Comparison of ENCODE assay signal across 8 mouse cellular contexts in genomic region chr19:21713260-21714031, GRCm38 (mm10).
DNase-seq lines count a peak whose midpoint lies in the region; ATAC-seq and TF ChIP-seq lines count a peak whose summit lies in the region.

No protein-coding gene starts in this region.

- no peak overlapping the region for H3K9ac ChIP-seq in heart, postnatal 0 days (replicated peaks; ENCODE audit: low read depth, low read length)
- H3K9ac ChIP-seq in lung, postnatal 0 days (replicated peaks; ENCODE audit: low read depth): no peak overlapping the region

- H3K27me3 ChIP-seq in heart, postnatal 0 days (ENCODE audit: control insufficient read depth, insufficient read depth, low read length): no peaks in the 10 kb centered on the region
- no peaks in the 10 kb centered on the region for H3K27me3 ChIP-seq in lung, postnatal 0 days (replicated peaks; ENCODE audit: insufficient read depth, low read length)

- TF ChIP-seq POLR2A in bone marrow macrophage, adult 2 months (IDR thresholded peaks at IDR 0.05; ENCODE audit: borderline replicate concordance, low read depth, low read length): no peak

- intact Hi-C loops in gastrocnemius, adult 2 months (cut with DNase I): no loop called here

- peaks cover 14% of the 10 kb centered on the region for H3K4me1 ChIP-seq in bone marrow macrophage, adult 2 months (ENCODE audit: control insufficient read depth, insufficient read depth, low read length)
- peaks cover 5% of the 10 kb centered on the region; the same call in 1 of the 2 replicates for H3K4me1 ChIP-seq in heart, postnatal 0 days (ENCODE audit: control insufficient read depth, insufficient read depth)
- no peaks in the 10 kb centered on the region for H3K4me1 ChIP-seq in lung, postnatal 0 days (ENCODE audit: insufficient read depth, low read depth, low read length)

- TF ChIP-seq CTCF in gastrocnemius, adult 2 months (IDR thresholded peaks at IDR 0.05): no peak
- no peak for TF ChIP-seq CTCF in bone marrow macrophage, adult 2 months (IDR thresholded peaks at IDR 0.05; ENCODE audit: low read depth, low read length)
- no peak for TF ChIP-seq CTCF in heart, postnatal 0 days (IDR thresholded peaks at IDR 0.05; ENCODE audit: low read depth)
- TF ChIP-seq CTCF in lung, postnatal 0 days (IDR thresholded peaks at IDR 0.05): no peak

- 73% methylated on average over 3 of the region's 3 CpGs for WGBS in heart, postnatal 0 days
- WGBS in lung, postnatal 0 days: 67% methylated on average over 3 of the region's 3 CpGs

- ATAC-seq in heart, postnatal 0 days (ENCODE audit: insufficient read depth, low read depth): no peak
- ATAC-seq in lung, postnatal 0 days: no peak

- H3K9me3 ChIP-seq in heart, postnatal 0 days (replicated peaks; ENCODE audit: control insufficient read depth, low read length): no peaks in the 10 kb centered on the region
- no peaks in the 10 kb centered on the region for H3K9me3 ChIP-seq in lung, postnatal 0 days (ENCODE audit: low read length)

- H3K4me2 ChIP-seq in heart, postnatal 0 days (ENCODE audit: low read depth, low read length): no peak overlapping the region; the same call in 1 of the 2 replicates
- no peak overlapping the region for H3K4me2 ChIP-seq in lung, postnatal 0 days (replicated peaks; ENCODE audit: low read depth, low read length)

- DNase-seq in gastrocnemius, adult 2 months: peak; percentile 48
- DNase-seq in gastrocnemius, postnatal 10 days: no peak
- DNase-seq in B cell, adult 2 months: peak; percentile 68 to 74
- DNase-seq in heart, postnatal 0 days (ENCODE audit: low spot score): peak; percentile 8
- peak; percentile 22 for DNase-seq in lung, postnatal 0 days (ENCODE audit: low spot score)
- peak; percentile 80 to 85 for DNase-seq in spleen, postnatal 36 days (ENCODE audit: low spot score in 2 of 2)
- no peak for DNase-seq in embryo, embryonic 9.5 days (ENCODE audit: extremely low spot score)

- H3K36me3 ChIP-seq in heart, postnatal 0 days (replicated peaks; ENCODE audit: control insufficient read depth, insufficient read depth, low read length): no peaks in the 10 kb centered on the region
- H3K36me3 ChIP-seq in lung, postnatal 0 days (ENCODE audit: insufficient read depth, low read length): no peaks in the 10 kb centered on the region

- TF ChIP-seq EP300 in heart, postnatal 0 days (IDR thresholded peaks at IDR 0.05; ENCODE audit: low read depth): no peak
- TF ChIP-seq EP300 in lung, postnatal 0 days (IDR thresholded peaks at IDR 0.05): no peak

- H3K27ac ChIP-seq in gastrocnemius, adult 2 months: peak overlapping the region; percentile 31; the same call in 1 of the 2 replicates
- H3K27ac ChIP-seq in bone marrow macrophage, adult 2 months (ENCODE audit: insufficient read depth, low read depth, low read length): peak overlapping the region; percentile 51
- peak overlapping the region; percentile 36; the same call in 1 of the 2 replicates for H3K27ac ChIP-seq in heart, postnatal 0 days (ENCODE audit: low read depth)
- H3K27ac ChIP-seq in lung, postnatal 0 days (ENCODE audit: low read length): no peak overlapping the region

- peak overlapping the region; percentile 38 for H3K4me3 ChIP-seq in gastrocnemius, adult 2 months
- peak overlapping the region; percentile 43 for H3K4me3 ChIP-seq in bone marrow macrophage, adult 2 months (ENCODE audit: insufficient read depth, low read length)
- no peak overlapping the region; the same call in 1 of the 2 replicates for H3K4me3 ChIP-seq in heart, postnatal 0 days (ENCODE audit: low read depth, low read length)
- H3K4me3 ChIP-seq in lung, postnatal 0 days (ENCODE audit: low read depth, low read length): no peak overlapping the region

Comparison
In these comparisons a context has a peak if more than half of its experiments do, and no peak if none do; other contexts are left out.
1. DNase-seq: peak in gastrocnemius, adult 2 months (single experiment), B cell, adult 2 months (2 of 2), heart, postnatal 0 days (single experiment), lung, postnatal 0 days (single experiment) and spleen, postnatal 36 days (2 of 2); none in gastrocnemius, postnatal 10 days (single experiment) and embryo, embryonic 9.5 days (single experiment).
2. H3K4me3 ChIP-seq: peak in gastrocnemius, adult 2 months (single experiment) and bone marrow macrophage, adult 2 months (single experiment); none in heart, postnatal 0 days (single experiment) and lung, postnatal 0 days (single experiment).